Mouse (Mus musculus) G1E (cell line): ENCODE results near the gene Atp5f1.

Experiments
- CTCF ChIP-seq: IDR thresholded peaks from 2 replicates; pipeline ENCODE4 v1.5.1; 2012; ENCODE audit warnings: low read depth, low read length, inconsistent platforms, mixed read lengths
- POLR2AphosphoS5 ChIP-seq: IDR thresholded peaks from 2 replicates; pipeline ENCODE4 v1.6.1; 2012; ENCODE audit warnings: low read depth, low read length, inconsistent platforms; ENCODE audit not compliant: insufficient replicate concordance

GRCm38 (mm10) chr3:105957235-105957634 lies 2.7 kb downstream of the Atp5f1 start:
- no peak for TF ChIP-seq CTCF
- no peak for TF ChIP-seq POLR2AphosphoS5
